Mouse (Mus musculus) heart, adult 9 months (tissue): ENCODE data around the gene Trpm8.
A peak's percentile ranks its signal among the peaks of the same experiment; 100 is the strongest.

Source experiments
- DNase-seq, 2 experiments: peaks; one replicate each; pipeline ENCODE4 v3.0.0; 2022; ENCODE audit warnings: low spot score in 2 of 2

Gene Trpm8

DNA sequence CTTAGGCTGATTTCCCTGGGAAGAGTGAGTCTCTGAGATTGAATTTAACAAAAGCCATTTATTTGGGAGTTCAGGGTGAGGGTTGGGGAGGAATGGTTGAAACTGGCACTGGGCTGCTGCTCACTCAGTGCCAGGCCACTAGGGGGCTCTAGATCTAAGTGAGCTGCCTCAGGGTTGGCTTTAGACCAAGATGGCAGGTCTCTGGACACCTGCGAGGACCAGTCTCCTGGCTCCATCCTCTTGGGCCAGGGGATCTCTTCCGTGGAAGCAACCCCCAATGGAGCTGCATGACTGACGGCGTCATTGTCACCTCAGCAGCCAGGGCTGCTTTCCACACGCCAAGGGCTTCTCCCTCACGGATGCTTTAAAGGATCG is 7.5 kb downstream of the Trpm8 start:
- peak in 1 of 2 experiments; percentile 20 for DNase-seq

DNA sequence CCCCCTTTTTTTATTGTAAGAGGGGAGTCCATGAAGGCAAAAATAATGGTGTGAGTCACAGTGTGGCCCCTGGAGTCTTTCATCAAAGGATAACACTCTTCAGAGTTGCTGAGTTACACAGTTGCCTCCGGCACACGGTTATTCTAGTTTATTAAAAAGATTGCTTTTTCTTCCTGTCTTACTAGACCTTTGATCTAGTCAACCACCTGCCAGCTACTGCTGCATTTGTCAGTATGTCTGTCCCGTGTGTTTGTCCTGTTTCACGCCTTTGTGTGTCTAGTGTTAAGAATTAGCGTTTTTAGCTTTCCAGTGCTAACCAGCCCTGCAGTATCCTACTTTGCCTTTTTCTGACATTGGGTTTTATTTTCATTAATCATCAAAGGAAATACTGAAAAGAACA is 8.2 kb downstream of the Trpm8 start:
- no peak for DNase-seq

DNA sequence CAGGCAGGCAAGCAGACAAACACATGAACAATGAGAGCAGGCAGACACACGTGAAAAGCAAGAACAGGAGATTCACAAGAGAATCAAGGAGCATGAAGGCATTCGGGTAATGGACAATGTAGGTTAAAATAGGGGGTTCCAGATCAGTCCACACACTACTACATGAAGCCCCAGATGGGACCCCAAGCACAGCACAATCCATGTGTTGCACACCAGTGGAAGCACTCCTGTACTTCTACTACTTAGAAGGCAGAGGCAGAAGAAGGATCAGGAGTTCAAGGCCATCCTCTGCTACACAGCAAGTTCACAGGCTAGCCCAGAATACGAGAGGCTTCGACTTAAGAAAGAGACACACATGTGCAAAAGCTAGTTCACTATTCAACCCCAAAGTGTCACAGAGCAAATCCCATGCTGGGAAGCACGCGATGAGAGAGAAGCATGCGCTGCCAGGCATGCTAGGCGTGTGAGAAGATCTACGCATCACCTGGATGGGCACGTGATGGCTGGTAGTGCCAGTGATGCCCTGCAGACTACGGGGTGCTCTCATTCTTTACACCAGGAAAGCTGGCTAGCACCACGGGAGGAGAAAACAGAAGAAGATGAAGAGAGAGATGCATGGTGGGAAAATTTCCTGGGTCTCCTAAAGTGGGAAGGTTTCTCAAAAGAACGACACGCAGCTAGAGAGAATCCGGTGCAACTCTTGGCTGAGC is 8.8 kb downstream of the Trpm8 start:
- no peak for DNase-seq

DNA sequence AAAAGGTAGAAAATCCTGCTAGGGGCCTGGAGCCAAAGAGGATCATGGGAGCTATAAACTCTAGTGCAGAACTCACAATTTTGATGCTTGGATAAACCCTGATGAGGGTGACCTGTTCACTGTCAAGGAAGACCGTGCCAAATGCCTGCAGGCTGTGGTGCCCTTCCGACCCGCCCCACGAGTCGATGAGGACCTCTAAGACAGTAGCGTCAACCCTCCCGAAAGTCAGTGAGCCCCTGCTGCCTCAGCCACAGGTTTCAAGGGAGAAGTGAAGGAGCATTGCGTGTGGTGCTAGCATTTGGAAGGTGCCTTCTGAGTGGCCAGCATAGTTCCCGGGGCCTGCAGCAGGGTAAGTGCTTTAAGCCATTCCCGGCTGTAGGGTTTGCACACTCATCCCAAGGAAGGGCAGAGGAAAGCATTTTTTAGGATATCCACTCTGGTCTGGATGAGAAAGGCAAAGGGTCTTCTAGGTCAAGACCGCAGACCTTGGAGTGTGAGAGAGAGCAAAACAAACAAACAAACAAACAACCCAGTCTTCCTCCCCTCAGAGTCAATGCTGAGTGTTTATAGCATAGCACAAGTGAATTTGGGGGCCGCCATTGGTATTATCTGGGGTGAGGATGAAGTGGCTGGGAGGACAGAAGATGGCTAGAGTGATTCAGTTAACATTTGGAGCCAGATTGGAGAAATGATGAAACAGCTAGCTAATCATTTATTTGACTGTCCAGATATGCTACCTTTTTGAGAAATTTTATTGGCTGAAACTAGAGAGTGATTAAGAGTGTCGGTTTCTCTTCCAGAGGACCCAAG is 9.6 kb downstream of the Trpm8 start:
- DNase-seq, result no peak

DNA sequence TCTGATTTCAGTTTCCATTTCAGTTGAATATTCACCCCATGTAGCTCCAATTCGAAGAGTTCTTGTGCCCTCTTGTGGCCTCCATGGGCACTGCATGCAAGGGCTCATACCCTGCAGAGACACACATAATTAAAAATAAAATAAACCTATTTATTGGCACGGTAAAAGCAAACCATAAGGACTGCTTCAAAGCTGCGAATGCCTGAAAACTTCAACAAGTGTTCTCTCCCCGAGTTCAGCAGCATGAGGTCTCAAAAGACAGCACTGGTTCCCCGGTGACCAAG is 10.2 kb downstream of the Trpm8 start:
- no peak for DNase-seq

DNA sequence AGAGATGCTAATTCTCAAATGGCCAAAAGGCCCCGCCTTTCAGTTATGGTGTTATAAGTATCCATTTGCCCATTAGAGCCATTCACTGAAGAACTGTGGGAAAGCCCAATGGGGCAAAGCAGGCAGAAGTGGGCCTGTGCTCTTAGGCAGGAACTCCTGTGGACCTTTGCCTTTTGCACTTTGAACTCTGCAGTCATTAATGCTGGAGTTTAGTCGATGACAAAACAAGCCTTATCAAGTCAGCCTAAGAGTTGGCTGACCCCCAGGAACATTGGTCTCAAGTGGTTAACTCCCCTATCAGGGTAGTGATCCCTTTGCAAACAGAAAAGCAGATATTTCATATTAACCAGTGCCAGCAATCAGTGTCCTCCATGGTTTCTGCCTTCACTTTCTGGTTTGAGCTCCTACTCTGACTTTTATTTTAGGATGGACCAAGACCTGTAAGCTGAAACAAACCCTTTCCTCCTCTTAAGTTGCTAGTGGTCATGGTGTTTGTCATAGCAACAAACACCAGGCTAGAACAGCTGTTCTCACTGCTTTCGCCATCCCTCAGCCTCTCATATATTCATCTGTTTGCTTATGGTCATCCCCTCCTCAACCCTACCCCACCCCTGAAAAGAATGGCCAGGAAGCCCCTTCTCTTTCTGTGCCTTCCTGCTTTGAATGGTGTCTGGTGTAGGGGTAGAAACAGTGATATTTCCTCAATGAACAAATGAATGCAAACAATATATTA is 10.8 kb downstream of the Trpm8 start:
- DNase-seq, result no peak

DNA sequence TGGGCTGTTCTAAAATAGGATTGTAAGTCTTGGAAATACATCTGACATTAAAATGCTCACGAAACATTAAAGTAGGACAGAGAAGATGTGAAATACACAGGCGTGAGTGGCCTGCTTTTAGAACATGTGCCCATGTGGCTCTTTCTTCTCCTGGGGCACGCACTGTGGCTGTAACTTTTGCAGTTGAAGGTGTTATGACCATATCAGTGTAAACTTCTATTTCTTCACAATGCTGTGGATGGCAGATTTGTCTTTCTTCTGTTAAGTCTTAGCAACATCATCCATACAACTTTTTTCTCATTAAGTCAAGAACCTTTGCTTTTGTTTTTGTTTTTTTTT is 11.3 kb downstream of the Trpm8 start:
- no peak for DNase-seq

DNA sequence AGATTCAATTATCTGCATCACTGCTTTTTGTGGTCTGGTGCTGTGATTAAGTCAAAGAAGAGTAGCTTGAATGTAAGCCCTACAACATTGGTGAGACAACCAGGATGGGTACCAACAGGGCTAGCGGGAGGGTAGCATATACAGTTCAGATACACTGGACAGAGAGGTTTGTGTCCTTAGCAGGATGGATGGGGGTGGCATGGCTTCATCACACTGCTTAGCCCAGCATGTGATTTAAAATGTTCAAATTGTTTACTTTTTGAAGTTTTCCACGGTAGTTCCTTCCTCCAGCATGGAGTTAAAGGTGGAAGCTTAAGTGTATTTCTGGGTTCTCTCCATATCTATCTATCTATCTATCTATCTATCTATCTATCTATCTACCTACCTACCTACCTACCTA is 11.7 kb downstream of the Trpm8 start:
- no peak for DNase-seq

DNA sequence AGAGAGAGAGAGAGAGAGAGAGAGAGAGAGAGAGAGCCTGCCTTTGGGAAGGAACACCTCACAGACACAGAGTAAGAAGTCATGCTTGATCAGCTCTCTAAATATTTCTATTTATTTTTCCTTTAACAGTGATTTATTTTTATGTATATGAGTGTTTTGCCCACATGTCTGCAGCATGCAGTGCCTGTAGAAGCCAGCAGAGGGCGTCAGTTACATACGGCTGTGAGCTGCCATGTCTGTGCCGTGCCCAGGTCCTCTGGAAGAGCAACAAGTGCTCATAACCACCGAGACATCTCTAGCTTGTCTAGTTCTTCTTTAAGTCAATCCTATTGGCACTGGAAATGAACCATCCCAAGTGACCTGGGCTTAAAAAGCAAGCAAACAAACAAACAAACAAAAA is 12.5 kb downstream of the Trpm8 start:
- peak in 1 of 2 experiments; percentile 2 for DNase-seq

DNA sequence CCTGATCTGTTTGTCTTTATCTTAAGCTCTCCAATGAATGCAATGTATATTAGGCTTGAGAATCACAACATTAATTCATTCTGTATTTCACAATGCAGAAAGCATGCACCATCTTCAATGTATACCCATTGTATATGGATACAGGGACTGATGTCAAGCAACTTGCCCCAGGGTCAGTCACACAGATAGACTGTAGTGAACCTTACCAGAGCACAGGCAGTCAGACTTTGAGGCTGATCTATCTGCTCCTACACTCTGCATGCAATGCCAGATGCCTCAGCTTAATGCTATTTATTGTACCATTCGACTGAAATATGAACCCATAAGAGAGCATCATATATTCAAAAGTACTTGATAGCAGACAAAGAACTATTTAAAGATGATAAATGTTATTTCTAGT is 13.1 kb downstream of the Trpm8 start:
- peak in 1 of 2 experiments; percentile 6 for DNase-seq

DNA sequence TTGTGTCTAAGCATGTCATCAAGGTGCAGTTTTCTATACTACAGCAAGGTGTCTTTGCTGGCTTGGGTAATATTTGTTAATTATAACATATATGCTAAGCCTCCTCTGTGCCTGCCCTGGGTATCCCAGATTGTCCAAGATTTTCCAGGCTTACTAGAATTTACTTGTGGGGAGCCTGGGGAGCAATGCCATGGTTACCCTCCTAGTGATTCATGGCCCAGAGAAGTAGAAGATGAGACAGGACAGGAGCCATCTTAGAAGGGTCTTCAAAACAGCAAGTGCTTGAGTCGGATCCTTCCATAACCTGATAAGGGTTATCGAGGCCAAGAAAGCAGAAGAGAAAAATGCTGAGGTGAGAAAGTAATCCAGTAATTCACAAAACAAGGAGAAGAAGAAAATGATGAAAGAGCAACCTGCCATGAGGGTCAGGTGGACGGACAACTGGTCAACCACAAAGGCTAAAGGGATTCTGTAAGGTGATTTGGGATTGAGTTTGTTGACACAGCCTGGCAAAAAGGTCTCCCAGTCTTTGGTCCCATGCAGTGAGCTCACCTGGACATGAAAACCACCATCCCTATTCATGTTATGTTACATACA is 14.0 kb downstream of the Trpm8 start:
- DNase-seq, result peak in 1 of 2 experiments; percentile 9

DNA sequence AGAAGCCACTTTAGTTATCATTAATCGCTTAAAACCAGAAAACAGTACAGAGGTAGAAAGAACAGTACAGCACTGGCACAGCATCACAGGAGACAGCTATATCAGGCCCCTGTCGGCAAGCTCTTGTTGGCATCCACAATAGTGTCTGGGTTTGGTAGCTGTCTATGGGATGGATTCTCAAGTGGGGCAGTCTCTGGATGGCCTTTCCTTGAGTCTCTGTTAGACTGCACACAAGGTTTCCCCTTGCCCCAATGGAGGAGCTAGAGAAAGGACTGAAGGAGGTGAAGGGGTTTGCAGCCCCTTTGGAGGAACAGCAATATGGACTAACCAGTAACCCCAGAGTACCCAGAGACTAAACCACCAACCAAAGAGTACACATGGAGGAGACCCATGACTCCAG is 14.6 kb downstream of the Trpm8 start:
- DNase-seq, result peak in 1 of 2 experiments; percentile 5

DNA sequence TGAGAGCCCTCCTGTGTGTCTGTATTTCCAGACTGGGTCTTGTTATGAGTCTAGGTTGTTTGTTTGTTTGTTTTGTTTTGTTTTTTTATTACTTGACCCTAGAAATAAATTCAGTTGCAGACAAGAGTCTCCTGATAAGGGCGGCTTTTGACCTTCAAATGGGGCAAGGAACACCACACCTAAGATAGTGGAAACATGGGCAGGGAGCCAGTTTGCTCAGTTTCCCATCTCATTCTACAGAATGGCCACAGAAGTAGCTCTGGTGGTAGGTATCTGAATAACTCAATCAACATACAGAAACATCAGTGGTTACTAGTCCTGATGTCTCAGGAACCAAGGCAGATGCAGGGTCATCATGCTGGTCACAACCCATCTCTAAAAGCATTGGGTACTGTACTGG is 17.2 kb downstream of the Trpm8 start:
- no peak for DNase-seq

DNA sequence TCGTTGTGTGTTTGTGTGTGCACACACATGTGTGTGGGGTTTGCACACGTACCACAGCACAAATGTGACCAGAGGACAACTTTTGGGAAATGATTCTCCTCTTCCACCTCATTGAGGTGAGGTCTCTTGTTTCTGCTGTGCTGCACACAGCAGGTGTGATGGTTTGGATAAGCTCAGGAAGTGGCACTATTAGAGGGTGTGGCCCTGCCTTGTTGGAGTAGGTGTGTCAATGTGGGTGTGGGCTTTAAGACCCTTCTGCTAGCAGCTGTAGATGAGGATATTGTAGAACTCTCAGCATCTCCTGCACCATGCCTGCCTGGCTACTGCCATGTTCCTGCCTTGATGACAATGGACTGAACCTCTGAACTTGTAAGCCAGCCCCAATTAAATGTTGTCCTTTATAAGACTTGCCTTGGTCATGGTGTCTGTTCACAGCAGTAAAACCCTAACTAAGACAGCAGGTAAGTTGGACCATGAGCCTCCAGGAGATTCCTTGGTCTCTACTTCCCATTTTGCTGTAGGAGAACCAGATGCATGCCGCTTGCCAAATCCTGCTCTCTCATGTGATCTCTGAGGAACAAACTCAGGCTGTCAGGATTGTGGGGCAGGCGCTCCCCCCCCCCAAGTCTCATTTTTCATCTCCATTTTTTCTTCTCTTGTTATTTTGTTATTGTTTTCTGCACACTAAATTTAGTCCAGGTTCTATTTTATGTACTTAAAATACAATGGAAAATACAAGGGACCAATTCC is 18.9 kb downstream of the Trpm8 start:
- DNase-seq, result no peak

DNA sequence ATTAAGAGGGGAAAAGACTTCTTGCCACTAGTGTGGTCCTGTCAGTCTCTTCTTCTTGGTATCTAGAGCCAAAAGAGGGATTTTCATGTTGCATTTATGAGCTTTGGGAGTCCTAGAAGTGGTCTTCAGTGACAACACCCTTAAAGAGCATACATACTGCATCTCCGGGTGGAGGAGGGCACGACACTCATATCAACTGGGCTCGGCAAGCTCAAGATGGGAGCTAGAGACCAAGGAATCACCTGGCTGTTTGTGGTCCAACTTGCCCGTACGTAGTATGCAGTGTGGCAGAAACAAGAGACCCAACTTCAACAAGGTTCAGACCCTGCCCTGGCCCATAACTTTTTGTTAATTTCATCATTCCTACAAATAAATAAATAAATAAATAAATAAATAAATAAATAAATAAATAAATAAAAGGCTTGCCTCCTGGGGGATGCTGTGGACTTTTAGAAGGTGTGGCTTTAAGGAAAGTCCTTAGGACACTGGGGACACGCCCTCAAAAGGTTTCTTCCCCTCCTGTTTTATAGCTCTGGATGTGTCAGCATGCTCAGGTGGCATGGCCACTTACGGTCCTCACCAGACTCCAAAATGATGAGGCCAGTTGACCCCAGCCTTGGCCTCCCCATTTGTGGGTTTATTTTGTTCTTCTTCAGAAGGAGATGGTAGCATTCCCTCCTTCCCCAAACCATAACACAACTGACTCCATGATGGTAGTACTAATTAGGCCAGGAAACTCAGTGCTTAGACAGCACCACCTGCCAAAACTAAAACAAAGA is 20.2 kb downstream of the Trpm8 start:
- no peak for DNase-seq

DNA sequence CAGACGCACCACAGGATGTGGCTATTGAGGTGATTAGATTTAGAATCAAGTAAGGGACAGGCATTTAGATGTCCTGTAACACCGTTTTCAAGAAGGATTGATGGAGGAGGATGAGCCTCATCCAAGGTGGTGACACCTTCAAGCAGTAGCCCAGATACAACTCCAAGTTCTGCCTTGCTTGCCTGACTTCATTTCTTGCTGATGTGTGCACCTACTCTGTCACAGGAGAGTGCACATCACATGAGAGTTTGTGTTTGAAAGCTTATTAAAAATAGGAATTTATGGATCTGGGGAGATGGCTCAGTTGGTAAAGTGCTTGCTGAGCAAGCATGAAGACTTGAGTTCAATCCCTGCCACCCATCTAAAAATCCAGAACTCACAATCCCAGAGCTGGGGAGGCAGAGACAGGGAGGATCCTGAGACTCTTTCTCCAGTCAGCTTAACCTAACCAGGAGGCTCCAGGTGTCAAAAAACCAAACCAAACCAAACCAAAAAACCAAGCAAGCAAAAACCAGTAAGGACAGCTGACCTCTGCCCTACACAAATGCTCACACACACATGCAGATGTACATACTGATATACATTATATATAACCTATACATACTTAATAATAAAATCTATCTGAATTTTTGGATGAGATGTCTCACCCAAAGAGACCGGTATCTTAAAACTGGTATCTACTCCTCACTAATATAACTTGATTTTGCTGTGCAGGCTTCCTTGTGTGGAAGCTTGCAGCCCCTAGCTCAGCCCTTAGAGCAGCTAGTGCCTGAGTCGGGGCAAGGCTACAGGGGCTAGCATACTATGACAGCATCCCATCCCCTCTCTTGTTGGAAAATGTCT is 21.4 kb downstream of the Trpm8 start:
- no peak for DNase-seq

DNA sequence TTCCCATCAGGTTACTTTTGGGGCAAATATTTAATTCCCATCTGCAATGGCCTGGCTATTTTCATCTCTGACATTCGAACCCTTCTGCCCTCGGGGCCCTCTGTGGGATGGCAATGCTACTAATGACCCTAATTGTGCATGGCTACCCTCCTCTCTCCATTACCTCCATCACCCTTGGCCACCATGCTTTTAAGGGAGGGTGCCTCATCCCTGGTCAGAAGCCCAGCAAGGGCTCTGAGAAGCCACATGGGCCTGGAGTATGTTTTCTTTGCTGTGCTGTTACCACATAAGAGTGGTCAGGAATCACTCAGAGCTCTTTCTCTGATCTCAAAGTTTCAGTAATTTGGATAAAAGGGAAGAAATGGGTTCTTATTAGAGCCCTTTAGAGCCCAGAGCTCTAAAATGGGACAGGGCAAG is 22.1 kb downstream of the Trpm8 start:
- no peak for DNase-seq

DNA sequence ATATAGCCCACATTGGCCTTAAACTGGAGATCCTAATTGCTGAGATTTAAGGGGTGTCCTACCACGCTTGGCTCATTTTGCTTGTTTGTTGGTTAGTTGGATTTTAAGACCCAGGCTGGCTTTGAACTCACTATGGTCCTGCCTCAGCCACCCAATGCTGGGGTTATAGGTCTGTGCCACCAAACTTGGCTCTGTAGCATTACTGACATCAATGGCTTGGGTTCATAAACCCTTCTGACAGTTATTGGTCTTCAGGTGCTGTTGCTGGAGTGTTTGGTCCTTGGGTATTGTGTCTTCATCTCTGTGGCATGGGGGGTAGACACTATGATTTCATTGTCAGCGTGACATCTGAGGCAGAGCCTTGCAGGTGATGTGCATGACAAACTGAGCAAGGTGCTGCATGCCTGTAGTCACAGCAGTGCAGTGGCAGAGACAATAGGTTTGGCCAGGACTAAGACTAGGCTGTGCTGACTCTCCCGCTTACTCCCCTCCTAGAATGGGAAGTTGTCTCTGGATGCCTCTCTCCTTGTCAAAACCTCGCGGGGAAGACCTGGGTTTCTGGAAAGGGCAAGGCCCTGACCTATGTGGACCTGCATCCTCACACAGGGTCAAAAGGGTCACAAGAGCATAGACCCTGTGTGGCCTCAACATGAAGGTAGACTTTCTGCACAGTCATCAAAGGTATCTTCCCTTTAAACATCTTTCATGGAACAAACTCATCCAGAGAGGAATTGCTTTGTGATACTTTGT is 23.0 kb downstream of the Trpm8 start:
- no peak for DNase-seq
